Mouse (Mus musculus) cerebellum, adult 18-20 months (tissue): ENCODE measurements around the gene Ercc4.
"Not testable (repeated sequence)": the region's sequence is repeated elsewhere in the genome, so short reads cannot be mapped to it uniquely, and the experiment has no call there.

Experiments used
- DNase-seq, 2 experiments: peaks; one replicate each; pipeline ENCODE4 v3.0.0; 2021

Ercc4 gene

GRCm38 (mm10) chr16:13109156-13109989, at the start of gene Ercc4:
TSS of gene Ercc4 (plus strand) at chr16:13109684.
- DNase-seq, result peak; percentile 97 to 99

DNA sequence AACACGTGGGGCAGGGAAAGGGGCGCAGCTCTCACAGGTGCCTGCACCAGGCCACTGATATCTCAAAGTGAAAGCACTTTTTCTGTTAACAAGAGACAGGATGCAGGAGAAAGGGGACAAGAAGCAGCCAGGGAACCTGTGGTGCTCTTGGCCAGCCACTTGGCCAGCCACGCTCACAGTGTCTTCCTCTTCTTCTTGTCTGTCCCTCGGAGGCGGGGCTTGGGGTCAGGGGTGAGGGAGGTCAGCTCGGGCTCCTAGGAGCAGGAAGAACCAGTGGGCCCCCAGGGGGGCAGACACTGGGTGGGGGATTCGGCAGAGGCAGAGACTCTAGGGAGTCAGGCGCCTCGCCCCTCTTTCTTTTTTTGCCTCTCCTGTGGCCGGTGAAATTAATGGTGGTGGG, 48.4 kb upstream of the Ercc4 start:
- no peak for DNase-seq

DNA sequence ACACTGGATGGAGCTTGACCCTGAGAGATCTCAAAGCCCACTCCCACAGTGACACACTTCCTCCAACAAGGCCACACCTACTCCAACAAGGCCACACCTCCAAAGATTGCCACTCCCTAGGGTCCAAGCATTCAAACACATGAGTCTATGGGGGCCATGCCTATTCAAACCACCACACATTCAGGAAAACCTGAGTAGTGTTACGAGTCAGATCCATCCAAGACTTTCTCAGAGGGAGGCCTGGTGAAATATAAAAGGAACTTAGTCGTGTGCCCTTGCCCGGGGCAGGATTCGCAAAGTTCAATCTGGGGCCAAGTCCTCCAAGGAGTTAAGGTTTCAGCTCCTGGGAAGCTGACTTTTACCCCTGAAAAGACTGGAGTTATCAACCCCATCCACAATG, 35.3 kb upstream of the Ercc4 start:
- no peak for DNase-seq

GRCm38 (mm10) chr16:13080161-13080560, 29.3 kb upstream of the Ercc4 start:
- no peak for DNase-seq

DNA sequence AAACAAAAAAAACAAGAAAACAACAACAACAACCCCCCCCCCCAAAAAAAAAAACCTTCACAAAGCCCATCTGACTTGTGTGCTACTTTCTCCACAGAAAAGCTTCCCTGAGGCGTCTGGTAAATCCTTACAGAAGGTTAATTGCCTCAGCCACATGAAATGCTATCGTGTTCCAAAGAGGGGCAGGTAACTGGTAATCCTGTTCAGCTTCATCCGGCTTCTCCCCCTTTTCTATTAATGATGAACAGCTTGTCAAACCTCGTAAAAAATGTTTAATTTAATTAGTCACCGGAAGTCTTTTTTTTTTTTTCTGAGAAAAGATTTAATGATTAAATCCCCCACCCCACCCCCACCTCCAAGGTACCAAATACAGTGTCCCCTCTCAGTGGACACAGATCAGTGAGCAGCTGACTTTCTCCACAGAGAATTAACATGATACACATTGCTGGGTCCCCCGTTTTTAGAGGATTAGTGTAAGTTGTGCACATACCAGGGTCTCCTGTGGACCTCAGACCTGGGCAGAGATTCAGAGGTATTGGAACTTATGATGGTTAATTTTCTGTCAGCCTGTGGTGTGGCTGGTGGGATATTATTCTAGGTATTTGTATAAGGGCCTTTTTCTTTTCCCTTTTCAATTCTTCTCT, 26.2 kb upstream of the Ercc4 start:
- no peak for DNase-seq

DNA sequence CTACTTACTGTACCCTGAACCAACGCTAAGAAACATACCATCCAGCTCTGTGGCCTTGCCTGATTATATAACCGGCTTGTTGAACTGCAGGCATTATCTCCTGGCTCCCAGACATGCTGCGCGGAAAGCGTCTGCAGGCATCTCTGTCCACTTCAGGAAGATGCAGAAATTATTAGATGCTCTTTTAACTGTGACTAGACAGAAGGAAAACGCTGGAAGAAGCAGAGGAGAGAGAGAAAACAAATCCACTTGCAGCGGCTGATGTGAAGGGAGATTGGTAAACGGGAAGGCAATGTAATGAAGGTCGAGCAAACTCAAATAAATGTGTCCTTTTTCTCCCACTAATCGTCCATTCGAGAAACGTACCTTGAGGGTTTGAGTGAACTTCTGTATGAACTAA, 1.1 kb upstream of the Ercc4 start:
- DNase-seq, result no peak

DNA sequence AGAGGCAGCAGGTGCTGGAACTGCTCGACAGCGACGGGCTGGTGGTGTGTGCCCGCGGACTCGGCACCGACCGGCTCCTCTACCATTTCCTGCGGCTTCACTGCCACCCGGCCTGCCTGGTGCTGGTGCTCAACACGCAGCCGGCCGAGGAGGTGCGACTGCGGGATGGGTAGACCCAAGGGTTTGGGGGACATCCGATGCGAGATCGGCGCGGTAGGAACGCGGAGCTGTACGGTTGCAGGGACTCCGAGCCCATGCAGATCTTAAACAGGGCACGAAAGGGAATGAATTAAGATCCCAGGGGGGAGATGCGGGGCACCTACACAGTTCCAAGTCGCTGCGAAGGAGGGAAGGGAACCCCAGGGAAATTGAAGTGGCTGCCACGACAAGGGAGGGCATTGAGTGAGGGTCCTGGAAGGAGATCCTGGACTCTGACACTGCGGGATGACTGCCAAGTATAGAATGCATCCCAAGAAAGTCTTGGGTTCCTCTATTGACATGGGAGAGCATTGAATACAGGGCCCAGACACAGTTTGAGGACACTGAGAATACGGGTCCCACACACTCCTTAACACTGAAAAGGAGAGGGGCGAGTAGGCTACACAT, 609 bp downstream of the Ercc4 start:
- no peak for DNase-seq

GRCm38 (mm10) chr16:13114821-13115220, 5.3 kb downstream of the Ercc4 start:
- DNase-seq, result no peak

DNA sequence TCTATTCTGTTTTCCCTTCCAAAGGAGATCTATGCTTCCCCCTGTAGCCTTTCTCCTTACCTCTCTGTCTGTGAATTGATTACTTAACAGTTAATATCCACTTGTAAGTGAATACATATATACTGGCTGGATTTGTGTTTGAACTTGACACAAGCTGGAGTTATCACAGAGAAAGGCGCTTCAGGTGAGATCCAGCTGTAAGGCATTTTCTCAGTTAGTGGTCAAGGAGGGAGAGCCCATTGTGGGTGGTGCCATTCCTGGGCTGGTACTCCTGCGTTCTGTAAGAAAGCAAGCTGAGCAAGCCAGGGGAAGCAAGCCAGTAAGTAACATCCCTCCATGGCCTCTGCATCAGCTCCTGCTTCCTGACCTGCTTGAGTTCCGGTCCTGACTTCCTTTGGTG, 6.0 kb downstream of the Ercc4 start:
- not testable (repeated sequence) for DNase-seq

GRCm38 (mm10) chr16:13117299-13117966, 7.9 kb downstream of the Ercc4 start:
- DNase-seq, result peak; percentile 51 to 53

DNA sequence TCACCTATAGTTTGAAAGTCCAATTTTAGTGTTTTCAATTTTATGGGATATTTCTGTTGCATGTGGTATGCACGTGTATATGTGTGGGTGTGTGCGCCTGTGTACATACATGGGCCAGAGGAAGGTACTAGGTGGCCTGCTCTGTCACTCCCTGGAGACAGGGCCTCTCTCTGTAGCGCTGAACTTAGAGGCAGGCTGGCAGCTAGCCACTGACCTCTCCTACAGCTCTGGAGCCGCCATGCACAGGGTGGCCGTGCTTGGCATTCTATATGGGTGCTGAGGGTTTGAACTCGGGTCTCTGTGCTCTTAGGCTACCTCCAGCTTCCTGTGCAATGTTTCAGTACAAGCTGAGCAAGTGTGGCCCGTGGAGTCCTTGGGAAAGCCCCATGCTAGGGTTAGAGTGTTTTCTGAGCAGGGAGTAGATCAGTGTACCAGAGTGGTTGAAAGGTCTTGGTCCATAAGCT, 8.5 kb downstream of the Ercc4 start:
- no peak for DNase-seq

- no peak for DNase-seq
These were observed 9.3 kb downstream of the Ercc4 start for GRCm38 (mm10) chr16:13118754-13119294.

DNA sequence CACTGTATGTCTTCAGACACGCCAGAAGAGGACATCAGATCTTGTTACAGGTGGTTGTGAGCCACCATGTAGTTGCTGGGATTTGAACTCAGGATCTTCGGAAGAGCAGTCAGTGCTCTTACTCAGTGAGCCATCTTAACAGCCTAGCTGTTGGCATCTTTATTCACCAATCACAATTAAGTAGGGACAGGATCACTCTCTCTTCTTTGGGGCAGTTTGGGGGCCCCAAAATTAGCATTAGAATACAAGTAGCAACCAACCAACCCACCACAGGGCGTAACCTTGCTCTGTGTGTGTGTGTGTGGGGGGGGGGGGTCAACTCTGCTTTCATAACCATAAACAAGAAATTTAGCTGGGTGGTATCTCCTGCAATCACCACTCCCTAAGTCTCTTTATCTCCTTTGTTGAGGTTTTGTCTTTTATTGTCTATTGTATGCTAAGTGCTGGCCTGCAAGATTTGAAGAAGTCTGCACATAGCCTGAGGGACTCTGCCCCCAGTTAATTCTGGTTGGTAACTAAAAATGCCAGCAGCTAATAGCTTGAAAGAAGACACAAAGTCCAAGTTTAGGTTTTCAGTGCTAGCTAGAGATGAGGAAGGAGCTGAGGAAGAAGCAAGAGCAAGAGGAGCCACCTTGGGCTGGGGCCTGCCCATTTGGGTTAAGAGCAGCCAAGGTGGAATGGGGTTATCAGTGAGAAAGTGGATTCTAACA, 10.3 kb downstream of the Ercc4 start:
- no peak for DNase-seq

DNA sequence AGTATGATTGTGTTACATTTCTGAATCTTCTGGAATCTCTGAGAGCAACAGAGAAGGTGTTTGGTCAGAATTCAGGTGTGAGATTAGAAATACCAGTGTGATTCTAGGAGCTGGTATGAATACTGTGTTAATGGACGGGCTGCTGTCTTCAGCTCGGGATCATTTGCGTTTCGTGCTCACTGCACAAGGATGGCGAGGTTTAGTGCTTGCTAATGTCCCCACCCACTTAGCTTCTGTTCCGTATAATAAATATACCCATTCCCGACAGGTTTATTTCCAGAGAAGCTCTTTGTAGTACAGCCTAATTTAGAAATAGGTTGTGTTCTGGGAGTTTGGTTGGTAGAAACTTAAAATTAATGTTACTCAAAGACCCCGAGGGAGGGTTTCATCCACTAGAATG, 15.9 kb downstream of the Ercc4 start:
- no peak for DNase-seq

- no peak for DNase-seq
These were observed 18.1 kb downstream of the Ercc4 start for GRCm38 (mm10) chr16:13127566-13127965.

- DNase-seq, result peak; percentile 22 to 38
These were observed 20.9 kb downstream of the Ercc4 start for GRCm38 (mm10) chr16:13130412-13130811.

- no peak for DNase-seq
These were observed 31.7 kb downstream of the Ercc4 start for GRCm38 (mm10) chr16:13141220-13141619.

- DNase-seq, result no peak
These were observed 34.4 kb downstream of the Ercc4 start for GRCm38 (mm10) chr16:13143932-13144331.

DNA sequence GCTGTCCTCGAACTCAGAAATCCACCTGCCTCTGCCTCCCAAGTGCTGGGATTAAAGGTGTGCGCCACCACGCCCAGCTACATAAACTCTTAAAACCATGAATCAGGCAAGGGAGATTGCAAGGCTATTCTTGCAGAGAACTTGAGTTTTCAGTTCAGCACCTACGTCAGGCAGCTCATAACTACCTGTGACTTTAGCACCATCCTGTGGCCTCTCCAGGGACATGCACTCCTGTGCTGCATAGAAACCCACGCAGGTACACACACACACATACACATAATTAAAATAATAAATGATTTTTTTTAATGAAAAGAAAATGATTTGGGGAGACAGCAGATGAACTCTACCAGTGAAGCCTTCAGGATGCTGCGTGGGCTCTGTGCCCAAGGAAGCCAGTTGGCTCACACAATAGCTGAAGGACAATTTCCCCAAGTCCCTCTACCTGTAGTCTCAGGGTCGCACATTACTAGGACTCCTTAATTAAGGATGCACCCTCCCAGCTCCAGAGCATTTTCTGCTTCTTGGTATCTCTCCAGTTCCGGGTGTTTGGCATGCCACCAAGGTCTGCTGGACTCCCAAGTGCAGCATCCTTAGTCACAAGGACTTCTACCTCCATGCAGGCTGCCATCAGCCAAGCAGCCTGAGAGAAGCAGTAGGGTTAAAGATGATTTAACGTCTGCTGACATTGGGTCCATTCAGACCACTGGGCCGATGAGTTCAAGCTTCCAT, 35.4 kb downstream of the Ercc4 start:
- no peak for DNase-seq

GRCm38 (mm10) chr16:13146231-13146630, 36.7 kb downstream of the Ercc4 start:
- no peak for DNase-seq

- DNase-seq, result no peak
These were observed 38.5 kb downstream of the Ercc4 start for GRCm38 (mm10) chr16:13147810-13148555.
